Mouse (Mus musculus): ENCODE measurements around the gene Bhlha9.

Bhlha9 gene

GRCm38 (mm10) chr11:76671871-76672475, at the start of gene Bhlha9:
TSS of gene Bhlha9 (plus strand) at chr11:76672470.
- DNase-seq (ENCODE audit: low spot score), result no peak

GRCm38 (mm10) chr11:76622566-76623205, 49.6 kb upstream of the Bhlha9 start:
- DNase-seq (ENCODE audit: low spot score), result peak; percentile 15

GRCm38 (mm10) chr11:76623206-76623961, 48.9 kb upstream of the Bhlha9 start:
- DNase-seq (ENCODE audit: low spot score), result peak; percentile 61

- no peak for DNase-seq (ENCODE audit: low spot score)
These were observed 48.2 kb upstream of the Bhlha9 start for GRCm38 (mm10) chr11:76624071-76624470.

GRCm38 (mm10) chr11:76624881-76625280, 47.4 kb upstream of the Bhlha9 start:
- DNase-seq (ENCODE audit: low spot score), result no peak

- DNase-seq (ENCODE audit: low spot score), result no peak
These were observed 43.7 kb upstream of the Bhlha9 start for GRCm38 (mm10) chr11:76628613-76629012.

- DNase-seq (ENCODE audit: low spot score), result no peak
These were observed 42.2 kb upstream of the Bhlha9 start for GRCm38 (mm10) chr11:76630023-76630422.

GRCm38 (mm10) chr11:76630487-76630886, 41.8 kb upstream of the Bhlha9 start:
- no peak for DNase-seq (ENCODE audit: low spot score)

GRCm38 (mm10) chr11:76639269-76639985, 32.8 kb upstream of the Bhlha9 start:
- no peak for DNase-seq (ENCODE audit: low spot score)

GRCm38 (mm10) chr11:76640231-76640630, 32.0 kb upstream of the Bhlha9 start:
- DNase-seq (ENCODE audit: low spot score), result no peak

- DNase-seq (ENCODE audit: low spot score), result no peak
These were observed 28.0 kb upstream of the Bhlha9 start for GRCm38 (mm10) chr11:76644257-76644656.

- no peak for DNase-seq (ENCODE audit: low spot score)
These were observed 27.2 kb upstream of the Bhlha9 start for GRCm38 (mm10) chr11:76645036-76645435.

GRCm38 (mm10) chr11:76645955-76646354, 26.3 kb upstream of the Bhlha9 start:
- peak; percentile 91 for DNase-seq (ENCODE audit: low spot score)

GRCm38 (mm10) chr11:76647062-76647461, 25.2 kb upstream of the Bhlha9 start:
- no peak for DNase-seq (ENCODE audit: low spot score)

- peak; percentile 61 for DNase-seq (ENCODE audit: low spot score)
These were observed 24.8 kb upstream of the Bhlha9 start for GRCm38 (mm10) chr11:76647500-76647899.

- no peak for DNase-seq (ENCODE audit: low spot score)
These were observed 21.3 kb upstream of the Bhlha9 start for GRCm38 (mm10) chr11:76650862-76651560.

- no peak for DNase-seq (ENCODE audit: low spot score)
These were observed 19.4 kb upstream of the Bhlha9 start for GRCm38 (mm10) chr11:76652838-76653334.

- DNase-seq (ENCODE audit: low spot score), result peak; percentile 50
These were observed 17.2 kb upstream of the Bhlha9 start for GRCm38 (mm10) chr11:76655106-76655505.

- DNase-seq (ENCODE audit: low spot score), result no peak
These were observed 14.8 kb upstream of the Bhlha9 start for GRCm38 (mm10) chr11:76657450-76657970.

- no peak for DNase-seq (ENCODE audit: low spot score)
These were observed 12.9 kb upstream of the Bhlha9 start for GRCm38 (mm10) chr11:76659138-76659930.
